Mouse (Mus musculus) embryonic fibroblast, embryonic 13.5 days (primary cell): ENCODE data around the gene Sfta2.

ENCODE experiments used
- CTCF ChIP-seq: IDR thresholded peaks from 2 replicates; pipeline ENCODE4 v1.5.1; 2011; ENCODE audit warnings: mild to moderate bottlenecking, control low read depth, low read length, moderate library complexity, borderline replicate concordance; ENCODE audit not compliant: insufficient read depth
- POLR2A ChIP-seq: IDR thresholded peaks from 2 replicates; pipeline ENCODE4 v1.6.1; 2011; ENCODE audit warnings: low read depth, mild to moderate bottlenecking, control low read depth, low read length, moderate library complexity

GRCm38 (mm10) chr17:35633992-35634391, 32.6 kb downstream of the Sfta2 start:
- no peak for TF ChIP-seq POLR2A
- 0 out of 2 replicates have a peak, but pooled peaks have one; percentile 16 for TF ChIP-seq CTCF
